Mouse (Mus musculus) olfactory bulb, adult 2 months (tissue): ENCODE measurements around the gene Fbxl20.

Source experiments
- CTCF ChIP-seq: fragments of 200-500 bp; IDR thresholded peaks from 2 replicates; pipeline ENCODE4 v1.5.1; 2012; ENCODE audit warnings: low read depth, mild to moderate bottlenecking, low read length, moderate library complexity; ENCODE audit not compliant: insufficient read depth
- POLR2A ChIP-seq: fragments of 200-500 bp; IDR thresholded peaks from 2 replicates; pipeline ENCODE4 v1.6.1; 2012; ENCODE audit warnings: mild to moderate bottlenecking, low read depth, low read length, moderate library complexity; ENCODE audit not compliant: insufficient read depth

- TF ChIP-seq CTCF (no peak), POLR2A (no peak)
Measured at GRCm38 (mm10) chr11:98046466-98046865, 103.7 kb downstream of the Fbxl20 start.
